Mouse (Mus musculus): ENCODE measurements at regions not wholly inside any gene's neighbourhood (a gene's known extent, or its start where the extent isn't known, plus 50 kb on each side); places are given as distances from the start of the nearest gene placed in this dataset.

DNA sequence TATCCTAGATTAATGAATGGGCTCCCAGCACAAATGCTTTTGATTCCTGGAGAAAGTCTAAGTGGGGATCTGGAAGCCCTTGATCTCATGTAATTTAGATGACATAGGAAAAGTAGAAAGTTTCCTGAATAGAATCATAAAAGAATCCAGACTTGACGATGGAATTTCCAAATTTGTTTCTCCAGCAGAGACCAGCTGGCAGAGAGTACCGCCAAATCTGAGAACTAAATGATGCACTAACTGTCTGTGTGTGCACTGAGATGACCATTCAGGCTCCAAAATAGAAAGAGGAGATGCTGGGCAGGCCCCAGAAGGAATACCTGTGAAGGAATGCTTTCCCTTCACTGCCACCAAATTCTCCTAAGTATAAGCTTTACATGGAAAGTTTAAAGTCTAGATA, 704.6 kb downstream of the Fat4 start:
- no peak for TF ChIP-seq POLR2A (IDR thresholded peaks at IDR 0.05; ENCODE audit: low read depth, low read length)
- no peak for TF ChIP-seq CTCF (conservative IDR thresholded peaks at IDR 0.05 in 1 of 2, IDR thresholded peaks at IDR 0.05 in 1 of 2; ENCODE audit: low read depth in 2 of 2, low read length in 2 of 2)
- TF ChIP-seq ZC3H11A (IDR thresholded peaks at IDR 0.05; ENCODE audit: low read depth, low read length) = no peak
- TF ChIP-seq KAT2A (IDR thresholded peaks at IDR 0.05; ENCODE audit: insufficient replicate concordance, low read length) = no peak
- TF ChIP-seq SMC3 (IDR thresholded peaks at IDR 0.05; ENCODE audit: low read depth, low read length) = no peak
- no peak for TF ChIP-seq HCFC1 (IDR thresholded peaks at IDR 0.05; ENCODE audit: low read depth, low read length)
- TF ChIP-seq MAX (IDR thresholded peaks at IDR 0.05; ENCODE audit: low read length) = no peak
- TF ChIP-seq SIN3A (IDR thresholded peaks at IDR 0.05; ENCODE audit: low read length) = no peak
- TF ChIP-seq MXI1 (IDR thresholded peaks at IDR 0.05; ENCODE audit: low read depth, low read length) = no peak
- no peak for TF ChIP-seq MAZ (IDR thresholded peaks at IDR 0.05; ENCODE audit: low read depth, low read length)
